Mouse (Mus musculus): Measurements from ENCODE around the gene Slamf1. TPM values are rescaled to one million over a fixed set of nuclear protein-coding genes. Genes with fewer than 3 reads are reported as not detected.
"Not testable (repeated sequence)": the region's sequence is repeated elsewhere in the genome, so short reads cannot be mapped to it uniquely, and the experiment has no call there.

The Slamf1 gene
- total RNA-seq, 4 experiments from 2014 or later: 0.05 to 0.07 TPM; not detected in 2

- DNase-seq (ENCODE audit: low spot score in 2 of 2): no peak
These were observed 32.7 kb downstream of the Slamf1 start for GRCm38 (mm10) chr1:171799648-171800047.

DNA sequence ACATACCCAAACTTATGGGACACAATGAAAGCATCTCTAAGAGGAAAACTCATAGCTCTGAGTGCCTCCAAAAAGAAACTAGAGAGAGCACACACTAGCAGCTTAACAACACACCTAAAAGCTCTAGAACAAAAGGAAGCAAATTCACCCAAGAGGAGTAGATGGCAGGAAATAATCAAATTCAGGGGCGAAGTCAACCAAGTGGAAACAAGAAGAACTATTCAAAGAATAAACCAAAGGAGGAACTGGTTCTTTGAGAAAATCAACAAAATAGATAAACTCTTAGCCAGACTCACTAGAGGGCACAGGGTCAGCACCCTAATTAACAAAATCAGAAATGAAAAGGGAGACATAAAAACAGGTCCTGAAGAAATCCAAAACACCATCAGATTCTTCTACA lies 44.1 kb downstream of the Slamf1 start:
- not testable (repeated sequence) for DNase-seq (ENCODE audit: low spot score in 2 of 2)

- DNase-seq (ENCODE audit: low spot score in 2 of 2): no peak
These were observed 48.9 kb downstream of the Slamf1 start for GRCm38 (mm10) chr1:171815545-171816439.

GRCm38 (mm10) chr1:171816991-171817390 lies 50.1 kb downstream of the Slamf1 start:
- no peak for DNase-seq (ENCODE audit: low spot score in 2 of 2)

DNA sequence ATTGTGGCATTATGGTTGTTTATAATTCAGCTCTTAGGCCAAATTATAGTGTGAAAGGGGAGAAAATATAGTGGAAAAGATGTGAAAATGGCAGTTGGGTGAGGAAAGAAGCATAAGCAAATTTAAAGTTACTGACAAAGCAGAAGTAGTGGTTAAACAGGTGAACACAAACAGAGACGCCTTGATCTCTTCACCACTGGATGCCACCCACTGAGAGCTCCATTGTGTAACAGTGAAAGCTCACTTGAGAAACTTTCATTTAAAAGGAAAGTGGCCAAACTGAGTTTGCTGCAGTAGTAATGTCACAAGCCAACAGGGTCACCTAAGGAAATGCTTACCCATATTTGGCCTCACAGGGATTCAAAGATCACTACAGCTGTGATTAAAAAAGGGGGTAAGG lies 54.4 kb downstream of the Slamf1 start:
- DNase-seq (ENCODE audit: low spot score in 2 of 2): no peak

- no peak for DNase-seq (ENCODE audit: low spot score in 2 of 2)
These were observed 58.5 kb downstream of the Slamf1 start for GRCm38 (mm10) chr1:171825462-171825861.

- DNase-seq (ENCODE audit: low spot score in 2 of 2): no peak
These were observed 59.2 kb downstream of the Slamf1 start for GRCm38 (mm10) chr1:171826164-171826563.

- no peak for DNase-seq (ENCODE audit: low spot score in 2 of 2)
These were observed 60.7 kb downstream of the Slamf1 start for GRCm38 (mm10) chr1:171827674-171828073.

GRCm38 (mm10) chr1:171839488-171839887 lies 72.6 kb downstream of the Slamf1 start, which contains the start of gene Cd84:
Gene Cd84, plus strand, starts transcription at chr1:171839697.
- no peak for DNase-seq (ENCODE audit: low spot score in 2 of 2)

DNA sequence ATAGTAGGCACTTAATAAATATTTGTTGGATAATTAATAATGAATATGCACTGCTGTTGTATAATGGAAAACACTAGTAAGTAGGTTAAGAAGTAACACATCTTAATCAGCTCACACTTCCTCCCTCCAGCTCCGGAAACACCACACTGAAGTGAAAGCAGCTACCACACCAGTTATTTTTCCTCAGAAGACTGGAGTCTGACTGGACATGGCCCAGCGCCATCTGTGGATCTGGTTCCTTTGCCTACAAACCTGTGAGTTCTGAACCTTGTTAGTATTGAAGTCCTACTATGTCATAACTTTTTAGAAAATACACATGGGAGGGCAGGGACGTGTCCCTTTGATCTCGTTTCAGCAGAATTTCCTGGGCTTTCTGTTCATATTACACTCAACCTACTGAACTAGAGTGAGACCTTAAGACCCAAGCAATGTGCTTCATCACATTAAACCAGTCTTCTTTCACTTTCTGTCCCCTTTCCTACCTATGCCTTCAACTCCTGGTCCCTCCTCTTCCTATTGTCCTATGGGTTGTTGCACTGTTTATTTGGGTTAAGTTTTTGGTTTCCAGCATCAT lies 73.6 kb downstream of the Slamf1 start:
- DNase-seq (ENCODE audit: low spot score in 2 of 2): no peak

- DNase-seq (ENCODE audit: low spot score in 2 of 2): no peak
These were observed 78.3 kb downstream of the Slamf1 start for GRCm38 (mm10) chr1:171845035-171845754.

- DNase-seq (ENCODE audit: low spot score in 2 of 2): no peak
These were observed 81.3 kb downstream of the Slamf1 start for GRCm38 (mm10) chr1:171848201-171848600.

GRCm38 (mm10) chr1:171848757-171849156 lies 81.8 kb downstream of the Slamf1 start:
- DNase-seq (ENCODE audit: low spot score in 2 of 2): no peak

DNA sequence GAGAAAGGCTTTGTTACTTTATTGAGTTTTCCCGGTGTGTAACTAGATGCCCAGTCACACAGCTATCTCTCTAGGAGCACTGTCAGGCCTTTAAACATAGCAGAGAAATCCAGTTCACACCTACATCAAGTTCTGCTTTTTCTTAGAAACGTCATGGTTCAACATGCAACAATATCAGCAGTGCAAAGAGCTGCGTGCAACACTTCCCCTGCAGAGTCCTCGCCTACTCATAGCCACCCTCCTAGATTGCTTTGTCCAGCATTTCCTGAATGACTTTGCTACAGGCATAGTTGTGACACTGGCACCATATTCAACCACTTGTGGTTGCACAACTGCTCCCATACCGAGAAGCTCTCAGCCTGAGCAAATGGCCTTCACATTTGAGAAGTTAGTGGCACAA lies 82.5 kb downstream of the Slamf1 start:
- no peak for DNase-seq (ENCODE audit: low spot score in 2 of 2)

Other genes with a start within 250 kb of the Slamf1 start
- not detected for gene Itln1, start 231.8 kb upstream of the Slamf1 start, total RNA-seq (2022)
- gene Cd244a, start 207.9 kb upstream of the Slamf1 start, total RNA-seq (2022): under 1 TPM in 1 of 4 experiments, not detected in 3; 0.19 TPM
- gene Ly9, start 159.7 kb upstream of the Slamf1 start, total RNA-seq (2022): under 1 TPM in 2 of 4 experiments, not detected in 2; 0.18 to 0.27 TPM
- under 1 TPM in 1 of 4 experiments, not detected in 3; 0.65 TPM for gene Slamf7, start 114.1 kb upstream of the Slamf1 start, total RNA-seq (2022)
- under 1 TPM in 3 of 4 experiments, not detected in 1; 0.48 to 0.56 (median 0.49) TPM for gene Cd48, start 85.1 kb upstream of the Slamf1 start, total RNA-seq (2022)
- gene Cd84, start 72.6 kb downstream of the Slamf1 start, total RNA-seq (2022): under 1 TPM; 0.17 to 0.53 (median 0.34) TPM
- gene Gm10521, start 128.5 kb downstream of the Slamf1 start, total RNA-seq (2022): not detected
- gene Slamf6, start 150.4 kb downstream of the Slamf1 start, total RNA-seq (2022): not detected